Mouse (Mus musculus) liver, embryonic 11.5 days (tissue): ENCODE data around the gene Tpx2. TPM values are rescaled to one million over a fixed set of nuclear protein-coding genes. Genes with fewer than 3 reads are reported as not detected.
A peak's percentile ranks its signal among the peaks of the same experiment; 100 is the strongest.

Source experiments
- ATAC-seq: fragments of 200-750 bp; cut with Nextera tagmentation; replicated peaks from 2 replicates; pipeline ENCODE4 v1.8.0; 2017; ENCODE audit warnings: moderate number of reproducible peaks, mild to moderate bottlenecking, moderate TSS enrichment, moderate library complexity; ENCODE audit not compliant: low FRiP score
- DNase-seq: peaks from one replicate; pipeline ENCODE4 v3.0.0-alpha.2; 2017; ENCODE audit warnings: low spot score
- H3K27ac ChIP-seq: fragments of 300-500 bp; sonication (generic); 2 replicates; pipeline ENCODE4 v1.5.1; 2014; ENCODE audit warnings: mild to moderate bottlenecking, low read depth, low read length, control low read depth
- H3K27me3 ChIP-seq: fragments of 300-500 bp; sonication (generic); replicated peaks from 2 replicates; pipeline ENCODE4 v1.6.1; 2014; ENCODE audit warnings: low read length, mixed read lengths; ENCODE audit not compliant: control insufficient read depth, insufficient read depth
- H3K36me3 ChIP-seq: fragments of 300-500 bp; sonication (generic); 2 replicates; pipeline ENCODE4 v1.6.1; 2014; ENCODE audit warnings: mild to moderate bottlenecking, low read length, moderate library complexity, mixed read lengths; ENCODE audit not compliant: control insufficient read depth, insufficient read depth
- H3K4me1 ChIP-seq: fragments of 300-500 bp; sonication (generic); replicated peaks from 2 replicates; pipeline ENCODE4 v1.6.1; 2014; ENCODE audit warnings: low read length, mixed read lengths; ENCODE audit not compliant: control insufficient read depth, insufficient read depth
- H3K4me2 ChIP-seq: fragments of 300-500 bp; sonication (generic); 2 replicates; pipeline ENCODE4 v1.6.1; 2014; ENCODE audit warnings: mild to moderate bottlenecking, control low read depth, moderate library complexity
- H3K4me3 ChIP-seq: fragments of 300-500 bp; sonication (generic); 2 replicates; pipeline ENCODE4 v1.5.1; 2014; ENCODE audit warnings: low read depth, low read length, control low read depth
- H3K9ac ChIP-seq: fragments of 300-500 bp; sonication (generic); 2 replicates; pipeline ENCODE4 v1.6.1; 2014; ENCODE audit warnings: low read depth, low read length, control low read depth
- H3K9me3 ChIP-seq: fragments of 300-500 bp; sonication (generic); 2 replicates; pipeline ENCODE4 v1.6.1; 2016; ENCODE audit warnings: low read length, inconsistent platforms, mixed read lengths; ENCODE audit not compliant: control insufficient read depth
- WGBS: fragments of 180-500 bp; shearing (Covaris S2); extraction: QIAGEN DNeasy Blood & Tissue Kit; methylation state at CpG from one replicate; pipeline ENCODE4 v1.1.7; 2014; 5-methylcytosine and 5-hydroxymethylcytosine counted together
- polyA plus RNA-seq: library from polyadenylated mRNA; unstranded; fragments of >200 nt; fragmentation: Nextera tagmentation; extraction: Ambion mirVana; gene quantifications from 2 replicates; pipeline ENCODE4 v1.2.1, GENCODE M21; 2014

Gene Tpx2
- polyA plus RNA-seq, 1 experiment from 2014 or later: 107 TPM

GRCm38 (mm10) chr2:152909848-152910247, 62.1 kb downstream of the Tpx2 start:
- H3K9ac ChIP-seq: no peak overlapping the region
- 82% methylated on average over 6 of the region's 6 CpGs for WGBS
- H3K27ac ChIP-seq: no peak overlapping the region
- H3K9me3 ChIP-seq: no peaks in the 10 kb centered on the region
- H3K4me2 ChIP-seq: no peak overlapping the region
- H3K4me1 ChIP-seq: peaks cover 13% of the 10 kb centered on the region
- peaks cover 37% of the 10 kb centered on the region for H3K27me3 ChIP-seq
- H3K4me3 ChIP-seq: no peak overlapping the region
- no peaks in the 10 kb centered on the region for H3K36me3 ChIP-seq
- DNase-seq (no peak), ATAC-seq (no peak)

GRCm38 (mm10) chr2:152911031-152911430, 63.3 kb downstream of the Tpx2 start, which contains the start of gene Mylk2:
TSS of gene Mylk2 (plus strand) at chr2:152911352.
- peaks cover 10% of the 10 kb centered on the region for H3K4me1 ChIP-seq
- peaks cover 37% of the 10 kb centered on the region for H3K27me3 ChIP-seq
- H3K4me3 ChIP-seq: no peak within 1 kb of the TSS
- no peaks in the 10 kb centered on the region for H3K36me3 ChIP-seq
- DNase-seq (no peak), ATAC-seq (no peak)
- no peak within 1 kb of the TSS for H3K4me2 ChIP-seq
- no peaks in the 10 kb centered on the region for H3K9me3 ChIP-seq
- 24% methylated on average over 12 of the region's 12 CpGs for WGBS
- H3K27ac ChIP-seq: no peak within 1 kb of the TSS
- no peak within 1 kb of the TSS for H3K9ac ChIP-seq

GRCm38 (mm10) chr2:152911432-152911831, 63.7 kb downstream of the Tpx2 start:
- H3K27me3 ChIP-seq: peaks cover 38% of the 10 kb centered on the region
- H3K9me3 ChIP-seq: no peaks in the 10 kb centered on the region
- DNase-seq (no peak), ATAC-seq (no peak)
- peaks cover 10% of the 10 kb centered on the region for H3K4me1 ChIP-seq
- H3K4me2 ChIP-seq: no peak overlapping the region
- H3K4me3 ChIP-seq: no peak overlapping the region
- H3K9ac ChIP-seq: no peak overlapping the region
- 31% methylated on average over 6 of the region's 6 CpGs for WGBS
- H3K36me3 ChIP-seq: no peaks in the 10 kb centered on the region
- H3K27ac ChIP-seq: no peak overlapping the region

DNA sequence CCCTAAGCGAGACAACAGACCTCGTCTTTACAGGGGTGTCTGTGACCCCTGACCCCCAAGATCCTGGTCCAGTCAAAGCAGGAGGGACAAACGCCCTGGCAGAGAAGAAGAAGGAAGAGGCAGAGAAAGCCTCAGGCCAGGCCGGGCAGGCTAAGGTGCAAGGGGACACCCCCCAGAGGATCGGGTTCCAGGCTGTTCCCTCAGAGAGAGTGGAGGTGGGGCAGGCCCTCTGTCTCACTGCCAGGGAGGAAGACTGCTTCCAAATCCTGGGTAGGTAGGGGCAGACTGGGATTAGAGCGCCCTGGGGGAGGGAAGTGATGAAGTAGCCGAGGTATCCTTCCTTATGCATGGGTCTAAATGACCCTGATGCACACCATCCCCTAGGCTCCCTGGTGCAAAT, 65.7 kb downstream of the Tpx2 start:
- 39% methylated on average over 7 of the region's 7 CpGs for WGBS
- Histone ChIP-seq H3K36me3 (no peaks in the 10 kb centered on the region), H3K4me1 (peaks cover 10% of the 10 kb centered on the region), H3K27me3 (peaks cover 39% of the 10 kb centered on the region), H3K9ac (no peak overlapping the region), H3K4me2 (no peak overlapping the region), H3K4me3 (no peak overlapping the region), H3K27ac (no peak overlapping the region), H3K9me3 (no peaks in the 10 kb centered on the region)
- DNase-seq: no peak
- ATAC-seq: no peak

GRCm38 (mm10) chr2:152914310-152915120, 66.8 kb downstream of the Tpx2 start:
- DNase-seq: peak; percentile 80
- ATAC-seq: peak; percentile 53
- peak overlapping the region; percentile 44 for H3K4me2 ChIP-seq
- peaks cover 39% of the 10 kb centered on the region for H3K27me3 ChIP-seq
- no peak overlapping the region for H3K9ac ChIP-seq
- H3K4me3 ChIP-seq: 0 out of 2 replicates have a peak overlapping the region, but pooled peaks have one; percentile 3
- no peak overlapping the region for H3K27ac ChIP-seq
- 7% methylated on average over 18 of the region's 18 CpGs for WGBS
- H3K9me3 ChIP-seq: no peaks in the 10 kb centered on the region
- no peaks in the 10 kb centered on the region for H3K36me3 ChIP-seq
- H3K4me1 ChIP-seq: peaks cover 15% of the 10 kb centered on the region

GRCm38 (mm10) chr2:152915453-152915852, 67.7 kb downstream of the Tpx2 start:
- 54% methylated on average over 4 of the region's 4 CpGs for WGBS

GRCm38 (mm10) chr2:152916111-152916510, 68.3 kb downstream of the Tpx2 start:
- Histone ChIP-seq H3K9ac (no peak overlapping the region), H3K27me3 (peaks cover 31% of the 10 kb centered on the region), H3K4me3 (no peak overlapping the region), H3K9me3 (no peaks in the 10 kb centered on the region), H3K27ac (no peak overlapping the region), H3K36me3 (no peaks in the 10 kb centered on the region), H3K4me2 (no peak overlapping the region), H3K4me1 (peaks cover 15% of the 10 kb centered on the region)
- ATAC-seq: no peak
- 59% methylated on average over 5 of the region's 5 CpGs for WGBS
- DNase-seq: no peak

More at GRCm38 (mm10) chr2:152915453-152915852, 67.7 kb downstream of the Tpx2 start:
- Histone ChIP-seq H3K4me1 (peaks cover 15% of the 10 kb centered on the region), H3K27ac (no peak overlapping the region), H3K4me3 (no peak overlapping the region), H3K4me2 (no peak overlapping the region), H3K36me3 (no peaks in the 10 kb centered on the region), H3K9me3 (no peaks in the 10 kb centered on the region), H3K27me3 (peaks cover 38% of the 10 kb centered on the region), H3K9ac (no peak overlapping the region)
- DNase-seq (no peak), ATAC-seq (no peak)

DNA sequence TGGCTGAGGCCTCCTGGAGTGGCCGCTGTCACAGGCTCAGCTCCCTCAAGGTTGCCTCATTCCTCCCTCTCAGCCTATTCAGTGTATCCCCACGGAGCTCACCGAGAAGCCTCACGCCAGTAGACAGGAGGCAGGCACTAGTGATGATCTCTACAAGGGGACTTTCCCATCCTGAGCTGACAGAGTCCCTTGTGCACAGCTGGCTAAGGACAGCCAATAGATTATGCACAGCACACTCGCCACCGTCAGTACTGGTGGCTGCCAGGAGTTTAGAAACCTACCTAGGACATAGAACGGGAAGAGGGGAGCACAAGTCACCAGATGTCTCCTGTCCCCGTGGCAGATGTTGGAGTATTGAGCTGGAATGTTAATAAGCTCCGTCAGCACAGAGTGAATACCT, 69.9 kb downstream of the Tpx2 start:
- no peak for DNase-seq
- H3K4me2 ChIP-seq: no peak overlapping the region
- no peak overlapping the region for H3K9ac ChIP-seq
- no peak overlapping the region for H3K27ac ChIP-seq
- peaks cover 15% of the 10 kb centered on the region for H3K4me1 ChIP-seq
- H3K27me3 ChIP-seq: peaks cover 16% of the 10 kb centered on the region
- WGBS: 62% methylated on average over 9 of the region's 9 CpGs
- H3K9me3 ChIP-seq: no peaks in the 10 kb centered on the region
- no peaks in the 10 kb centered on the region for H3K36me3 ChIP-seq
- ATAC-seq: no peak
- H3K4me3 ChIP-seq: no peak overlapping the region

- Histone ChIP-seq H3K9ac (no peak overlapping the region), H3K4me3 (no peak overlapping the region)
- DNase-seq: no peak
These were observed 74.6 kb downstream of the Tpx2 start for GRCm38 (mm10) chr2:152922376-152922775.

More at GRCm38 (mm10) chr2:152922376-152922775, 74.6 kb downstream of the Tpx2 start:
- Histone ChIP-seq H3K4me2 (no peak overlapping the region), H3K27ac (no peak overlapping the region), H3K9me3 (no peaks in the 10 kb centered on the region), H3K27me3 (no peaks in the 10 kb centered on the region; the same call in none of the 2 replicates), H3K36me3 (no peaks in the 10 kb centered on the region), H3K4me1 (0 out of 2 replicates have a peak, but pooled peaks cover 5% of the 10 kb centered on the region)
- no peak for ATAC-seq
- WGBS: 39% methylated on average over 6 of the region's 7 CpGs
